Mouse (Mus musculus) adrenal gland, postnatal 14 days (tissue): ENCODE results near the gene Hyal1. TPM values are rescaled to one million over a fixed set of nuclear protein-coding genes. Genes with fewer than 3 reads are reported as not detected.
A peak's percentile ranks its signal among the peaks of the same experiment; 100 is the strongest.

ENCODE experiments used
- DNase-seq: peaks from one replicate; pipeline ENCODE4 v3.0.0; 2021; ENCODE audit warnings: mixed read lengths
- long read RNA-seq, 2 experiments: library from polyadenylated mRNA; stranded (forward); transcript quantifications; one replicate each; pipeline ENCODE4 v2.0.0; 2021
- total RNA-seq: library from RNA; stranded (reverse); gene quantifications from 2 replicates; pipeline ENCODE4 v1.2.3, GENCODE M21; 2021

Gene Hyal1
- total RNA-seq: 9.9 and 17.6 TPM in 2 replicates
- long read RNA-seq, experiment 1, partial matches to known transcripts: 0 of 3 reads
- long read RNA-seq, experiment 1, other reads (novel, unspliced or antisense): 0 of 3 reads
- long read RNA-seq, experiment 2, partial matches to known transcripts: 0 of 3 reads
- long read RNA-seq, experiment 2, other reads (novel, unspliced or antisense): 1 of 3 reads

DNA sequence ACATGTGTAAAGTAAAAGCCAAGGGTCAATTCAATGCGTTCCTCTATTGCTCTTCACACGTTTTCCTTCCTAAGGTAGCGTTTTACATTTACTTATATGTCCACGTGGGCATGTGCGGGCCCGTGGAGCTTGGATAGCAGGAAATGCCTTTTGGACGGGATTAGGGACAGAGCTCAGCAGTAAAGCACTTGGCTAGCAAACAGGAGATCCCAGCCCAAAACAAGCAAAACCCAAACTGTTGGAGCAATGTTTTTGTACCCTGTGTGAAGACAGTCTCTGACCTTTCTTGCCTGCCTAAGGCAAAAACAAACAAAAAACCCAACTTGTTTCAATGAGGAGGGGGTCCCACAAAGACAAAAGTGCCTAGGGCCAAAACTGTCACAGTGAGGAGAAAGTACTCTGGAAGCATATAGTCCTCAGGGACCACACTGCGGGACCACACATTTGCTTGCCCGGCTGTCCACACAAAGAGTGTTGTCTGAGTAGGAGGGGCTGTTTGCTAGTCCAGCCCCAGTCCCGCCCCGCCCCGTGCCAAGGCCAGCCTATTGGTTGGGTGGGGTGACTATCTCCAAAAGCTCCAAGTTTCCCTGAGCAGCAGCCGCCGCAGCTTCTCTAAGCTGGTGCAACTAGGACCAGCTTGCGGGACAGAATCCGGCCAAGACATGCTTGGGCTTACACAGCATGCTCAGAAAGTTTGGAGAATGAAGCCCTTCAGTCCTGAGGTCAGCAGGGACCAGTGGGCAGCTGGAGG lies at the start of gene Hyal1:
TSS of gene Hyal1 (plus strand) at position 571 of the 751 bp plus-strand sequence.
- DNase-seq: peak; percentile 91

DNA sequence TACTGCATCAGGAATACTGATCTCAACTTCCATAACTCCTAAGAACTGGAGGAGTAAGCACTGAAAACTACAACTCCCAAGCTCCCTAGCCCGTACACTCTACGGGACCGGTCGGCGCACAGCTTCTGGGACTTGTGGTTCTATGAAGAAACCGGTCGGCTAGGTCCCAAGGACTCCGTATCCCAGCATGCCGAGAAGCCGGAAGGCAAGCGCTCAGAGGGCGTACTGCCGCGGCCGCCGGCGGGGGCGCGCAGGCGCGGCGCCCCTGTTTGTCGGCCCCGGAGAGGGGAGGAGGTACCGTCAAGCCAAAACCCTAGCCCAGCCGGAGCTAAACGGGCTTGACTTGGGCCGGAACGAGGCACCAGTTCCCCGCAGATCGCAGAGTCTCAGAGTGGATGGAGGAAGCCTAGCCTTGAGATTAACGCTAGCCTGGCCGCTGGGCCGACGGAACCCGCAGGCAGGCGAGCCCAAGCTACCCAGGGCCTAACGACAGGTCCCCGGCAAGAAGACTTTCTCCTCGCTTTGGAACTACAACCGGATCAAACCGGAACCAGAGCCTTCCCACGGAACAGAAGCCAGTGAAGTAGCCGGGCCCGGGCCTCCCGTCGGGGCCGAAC lies 42.8 kb upstream of the Hyal1 start, which contains the start of gene Tmem115:
TSS of gene Tmem115 (plus strand) at position 155 of the 617 bp plus-strand sequence.
- peak; percentile 95 for DNase-seq

- peak; percentile 68 for DNase-seq
Observed at GRCm38 (mm10) chr9:107534408-107535202, 42.1 kb upstream of the Hyal1 start.

GRCm38 (mm10) chr9:107538231-107538630 lies 38.5 kb upstream of the Hyal1 start:
- no peak for DNase-seq

DNA sequence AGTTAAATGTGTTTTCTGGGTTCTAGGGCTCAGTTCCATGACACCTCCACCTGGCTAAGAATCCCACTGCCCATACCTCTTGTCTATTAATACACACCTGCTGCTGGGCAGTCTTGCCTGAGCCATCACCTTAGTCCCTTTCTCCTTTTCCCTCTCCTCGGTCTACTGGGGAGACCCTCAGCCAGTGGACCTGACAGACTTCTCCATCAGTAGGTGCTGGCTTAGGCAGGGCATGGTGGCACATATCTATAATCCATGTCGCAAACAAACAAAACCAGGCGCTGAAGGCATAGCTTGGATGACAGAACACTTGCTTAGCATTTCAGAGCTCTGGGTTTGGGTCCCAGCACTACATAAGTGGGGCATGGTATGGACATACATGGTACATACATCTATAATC lies 38.0 kb upstream of the Hyal1 start:
- no peak for DNase-seq

GRCm38 (mm10) chr9:107539940-107540339 lies 36.8 kb upstream of the Hyal1 start:
- DNase-seq: no peak

DNA sequence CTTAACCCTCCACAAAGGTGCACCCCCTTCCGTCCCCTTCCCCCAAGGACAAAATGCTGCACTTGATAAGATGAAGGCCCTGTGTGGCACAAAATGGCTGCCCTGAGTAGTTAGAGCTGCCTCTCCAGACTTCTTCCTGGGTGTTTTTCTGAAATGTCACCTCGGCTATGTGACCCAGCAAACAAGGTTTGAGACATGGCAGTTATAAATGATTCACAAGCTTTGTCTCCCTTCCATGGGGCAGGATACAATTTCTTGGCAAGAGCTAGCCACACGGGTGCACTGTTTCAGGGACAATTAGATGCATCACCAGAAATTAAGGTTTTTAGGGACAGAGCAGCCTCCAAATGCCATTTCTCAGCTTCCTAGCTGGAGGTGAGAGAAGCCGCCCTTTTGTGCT lies 36.3 kb upstream of the Hyal1 start:
- DNase-seq: peak; percentile 41

GRCm38 (mm10) chr9:107541005-107541404 lies 35.7 kb upstream of the Hyal1 start:
- no peak for DNase-seq

DNA sequence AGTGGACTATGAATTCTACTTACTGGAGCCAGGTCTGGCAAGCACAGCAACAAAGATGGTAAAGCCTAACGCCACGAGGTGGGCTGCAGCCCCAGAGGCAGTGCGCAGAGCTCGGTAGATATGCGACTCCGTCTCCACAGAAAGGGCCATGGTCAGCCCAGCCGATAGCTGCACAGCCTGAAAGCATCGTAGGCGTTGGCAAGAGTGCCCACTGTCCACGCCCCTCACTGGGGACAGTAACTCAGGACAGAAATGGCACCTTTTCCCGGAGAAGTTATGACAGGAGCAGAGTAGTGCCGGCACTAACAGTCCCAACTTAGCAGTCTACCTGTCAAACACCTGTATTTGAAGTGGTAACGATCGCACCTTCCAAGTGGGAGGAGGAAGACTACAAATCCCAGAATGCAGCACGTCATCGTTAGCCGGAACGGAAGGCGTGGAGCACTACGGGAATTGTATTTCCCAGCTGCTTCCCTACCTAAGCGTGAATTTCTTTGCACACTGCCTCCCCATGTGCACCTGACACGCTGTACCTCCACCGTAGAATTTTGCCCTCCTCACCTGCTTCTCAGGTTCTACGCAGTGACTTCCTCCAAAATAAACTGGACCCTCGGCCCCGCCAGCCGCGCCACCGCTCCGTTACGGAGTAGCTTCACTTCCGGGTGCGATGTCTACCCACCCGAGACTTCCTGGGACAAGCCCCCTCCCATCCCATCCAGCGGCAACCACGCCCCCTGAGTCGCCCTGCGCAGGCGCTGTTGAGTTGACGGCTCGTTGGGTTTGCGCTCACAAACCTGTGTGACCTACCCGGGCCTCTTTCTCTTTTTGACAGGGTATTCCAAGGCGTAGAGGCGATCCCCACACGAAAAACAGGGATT lies 35.0 kb upstream of the Hyal1 start, which contains the start of the genes Cyb561d2 and Nprl2:
TSS of gene Cyb561d2 (minus strand) at position 720 of the 878 bp plus-strand sequence.
TSS of gene Nprl2 (plus strand) at position 753 of the 878 bp plus-strand sequence.
- peak; percentile 97 for DNase-seq

DNA sequence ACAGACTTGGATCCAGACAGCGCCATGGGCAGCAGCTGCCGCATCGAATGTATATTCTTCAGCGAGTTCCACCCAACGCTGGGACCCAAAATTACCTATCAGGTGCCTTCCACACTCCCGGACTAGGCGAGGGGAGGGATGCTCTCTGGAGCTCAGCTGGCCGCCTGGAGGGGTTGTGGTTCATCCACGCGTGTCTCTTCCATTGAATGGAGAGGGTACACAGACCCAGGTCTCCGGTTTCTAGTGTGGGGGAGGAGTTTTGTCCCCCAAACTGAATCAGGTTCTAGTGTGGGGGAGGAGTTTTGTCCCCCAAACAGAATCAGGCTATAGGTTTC lies 34.4 kb upstream of the Hyal1 start:
- DNase-seq: no peak

DNA sequence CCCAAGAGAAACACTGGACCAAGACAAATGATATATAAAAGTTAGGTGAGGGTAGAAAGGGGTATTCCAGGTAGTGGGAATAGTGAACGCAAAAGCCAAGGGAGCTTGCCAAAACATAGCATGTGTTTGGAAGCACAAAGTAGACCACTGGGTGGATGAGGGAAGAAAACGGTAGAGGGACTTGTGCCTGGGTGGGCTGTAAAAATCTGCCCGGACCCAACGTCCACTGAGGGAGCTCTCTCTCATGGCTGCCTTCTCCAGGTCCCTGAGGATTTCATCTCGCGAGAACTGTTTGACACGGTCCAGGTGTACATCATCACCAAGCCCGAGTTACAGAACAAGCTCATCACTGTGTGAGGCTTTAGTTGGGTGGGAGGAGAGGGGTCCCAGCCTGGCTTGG lies 34.0 kb upstream of the Hyal1 start:
- DNase-seq: no peak

DNA sequence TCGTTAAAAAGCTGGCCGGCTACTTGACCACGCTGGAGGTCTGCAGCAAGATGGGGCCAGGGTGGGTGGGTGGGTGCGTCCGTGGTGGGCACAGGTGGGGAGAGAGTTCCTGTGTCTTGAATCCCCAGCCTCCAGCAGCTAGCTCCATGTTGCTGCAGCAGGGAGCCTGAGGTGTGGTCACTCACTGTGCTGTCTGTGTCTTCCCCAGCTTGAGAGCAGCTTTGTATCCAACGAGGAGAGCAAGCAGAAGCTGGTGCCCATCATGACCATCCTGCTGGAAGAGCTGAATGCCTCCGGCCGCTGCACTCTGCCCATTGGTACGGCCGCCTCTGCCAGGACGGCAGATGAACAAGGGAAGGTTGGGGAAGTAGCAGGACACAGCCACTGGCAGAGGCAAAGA lies 33.4 kb upstream of the Hyal1 start:
- DNase-seq: no peak

DNA sequence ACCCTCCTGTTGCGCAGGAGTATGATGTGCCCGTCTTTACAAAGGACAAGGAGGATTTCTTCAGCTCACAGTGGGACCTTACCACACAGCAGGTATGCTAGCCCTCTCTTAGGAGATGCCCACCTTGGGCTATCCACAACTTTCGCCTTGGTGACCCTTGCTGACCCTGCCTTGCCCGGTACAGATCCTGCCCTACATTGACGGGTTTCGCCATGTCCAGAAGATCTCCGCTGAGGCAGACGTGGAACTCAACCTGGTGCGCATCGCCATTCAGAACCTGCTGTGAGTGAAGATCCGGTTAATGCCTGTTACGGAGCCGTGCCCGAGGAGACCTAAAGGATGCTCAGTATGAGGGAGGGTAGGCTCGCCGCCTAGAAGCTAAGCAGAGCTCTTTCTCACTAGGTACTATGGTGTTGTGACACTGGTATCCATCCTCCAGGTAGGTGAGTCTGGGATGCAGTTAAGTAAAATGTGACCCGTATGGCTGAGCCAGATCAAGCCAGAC lies 32.5 kb upstream of the Hyal1 start:
- no peak for DNase-seq

DNA sequence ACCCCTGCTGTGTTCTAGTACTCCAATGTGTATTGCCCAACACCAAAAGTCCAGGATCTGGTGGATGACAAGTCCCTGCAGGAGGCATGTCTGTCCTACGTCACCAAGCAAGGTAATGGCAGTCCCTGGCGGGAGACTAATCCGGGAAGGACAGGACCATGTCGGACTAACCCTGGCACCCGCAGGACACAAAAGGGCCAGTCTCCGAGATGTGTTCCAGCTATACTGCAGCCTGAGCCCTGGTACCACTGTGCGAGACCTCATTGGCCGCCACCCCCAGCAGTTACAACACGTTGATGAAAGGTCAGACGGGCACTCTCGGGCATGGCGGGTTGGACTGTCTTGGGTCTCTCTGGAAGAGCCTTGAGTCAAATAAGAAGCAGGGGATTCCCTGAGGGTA lies 32.0 kb upstream of the Hyal1 start:
- DNase-seq: no peak

GRCm38 (mm10) chr9:107545199-107545598 lies 31.5 kb upstream of the Hyal1 start:
- DNase-seq: peak; percentile 7

DNA sequence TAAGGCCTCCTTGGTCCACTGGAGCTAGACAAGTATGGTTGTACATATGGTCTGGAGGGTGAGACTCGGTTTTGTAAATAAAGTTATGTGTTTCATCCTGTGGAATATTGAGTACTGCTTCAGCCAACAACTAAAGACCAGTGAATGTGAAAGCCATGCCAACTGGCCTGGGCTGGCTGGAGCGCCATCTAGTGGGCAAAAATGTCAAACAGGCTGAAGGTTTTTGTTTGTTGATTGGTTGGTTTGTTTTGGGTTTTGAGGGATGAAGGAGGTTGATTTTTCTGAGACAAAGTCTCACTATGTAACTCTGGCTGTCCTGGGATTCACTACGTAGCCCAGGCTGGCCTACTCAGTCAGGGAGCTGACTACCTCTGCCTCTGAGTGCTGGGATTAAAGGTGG lies 31.1 kb upstream of the Hyal1 start:
- DNase-seq: peak; percentile 86

DNA sequence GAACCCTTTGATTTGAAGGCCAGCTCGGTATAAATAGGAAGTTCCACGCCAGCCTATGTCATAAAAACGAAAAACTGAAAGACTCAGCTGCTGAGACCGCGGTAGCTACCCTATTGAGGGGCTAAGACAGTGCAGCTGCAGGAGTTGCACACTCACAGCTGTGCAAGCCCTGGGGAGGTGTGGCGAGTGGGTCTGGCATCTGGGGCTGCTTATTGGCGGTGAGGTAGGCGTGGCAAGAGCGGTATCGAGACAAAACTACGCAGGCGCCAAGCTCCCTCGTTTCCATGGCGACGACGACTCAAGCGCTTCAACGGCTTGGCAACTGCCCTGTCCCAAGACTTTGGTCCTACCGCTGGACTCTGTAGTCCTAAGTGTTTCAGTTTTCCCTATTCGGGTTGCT lies 29.7 kb upstream of the Hyal1 start, which contains the start of gene Zmynd10:
TSS of gene Zmynd10 (plus strand) at position 273 of the 400 bp plus-strand sequence.
- peak; percentile 96 for DNase-seq

GRCm38 (mm10) chr9:107547957-107548356 lies 28.8 kb upstream of the Hyal1 start:
- no peak for DNase-seq

GRCm38 (mm10) chr9:107548820-107549219 lies 27.9 kb upstream of the Hyal1 start:
- no peak for DNase-seq

GRCm38 (mm10) chr9:107549297-107550074 lies 27.2 kb upstream of the Hyal1 start:
- no peak for DNase-seq
